Comparison of ENCODE assay signal across 22 mouse cellular contexts in the genomic region with DNA sequence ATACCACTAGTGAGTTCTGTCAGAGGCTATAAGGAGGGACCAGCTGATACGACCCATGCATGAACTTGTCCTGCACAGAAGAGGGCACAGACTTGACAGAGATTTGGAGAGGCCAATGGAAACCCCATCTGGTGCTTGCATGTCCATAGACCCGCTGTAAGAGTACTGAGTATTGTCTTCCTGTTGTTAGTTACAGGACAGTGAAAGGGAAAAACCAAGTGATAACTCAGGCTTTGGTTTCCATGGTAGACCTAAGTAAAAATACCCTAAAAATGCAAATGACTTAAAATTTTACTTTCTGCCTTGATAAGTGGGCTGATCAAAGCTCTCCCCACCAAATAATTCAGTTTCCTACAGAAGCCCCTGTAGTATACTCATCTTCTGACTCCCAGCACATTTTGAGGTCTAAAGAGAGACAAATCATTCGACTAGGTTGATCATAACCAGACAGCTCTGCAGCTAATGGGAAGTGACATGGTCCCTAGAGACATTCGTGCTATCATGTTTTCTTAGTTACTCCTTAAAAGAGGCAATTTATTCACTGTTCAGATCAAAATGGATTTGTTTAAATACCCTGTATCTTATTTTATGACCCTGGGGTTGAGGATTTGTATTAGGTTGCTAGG. TPM values are rescaled to one million over a fixed set of nuclear protein-coding genes. Genes with fewer than 3 reads are reported as not detected.
DNase-seq lines count a peak whose midpoint lies in the region; ATAC-seq lines count a peak whose summit lies in the region.
"Had no signal": no experiment of that assay in that cellular context is flagged by ENCODE, and none has a peak within 500 bp of the region (broad histone marks: within the 10 kb centered on the region; RNA-seq: fewer than 3 reads in every experiment).

No protein-coding gene starts in this region.

- no peak overlapping the region for H3K9ac ChIP-seq in kidney, embryonic 14.5 days (ENCODE audit: low read depth, low read length)
- H3K9ac ChIP-seq: embryonic facial prominence, embryonic 15.5 days; forebrain, embryonic 12.5 days; heart, embryonic 13.5 days; hindbrain, embryonic 15.5 days had no signal

- WGBS in kidney, embryonic 14.5 days: 71% methylated on average over 4 of the region's 4 CpGs

- peak; percentile 54 for DNase-seq in A20 (ENCODE audit: low read depth, low spot score)
- DNase-seq in CD4-positive helper T cell, adult 2 months (ENCODE audit: low read depth, low spot score): peak; percentile 19
- no peak for DNase-seq in cerebellum, postnatal 25 days
- DNase-seq in cerebellum, postnatal 10 days: no peak
- DNase-seq: adrenal gland, postnatal 10 days; cerebellum, adult 11-12 months; cerebellum, adult 9-10 months; embryo, embryonic 11 days; gastrocnemius, adult 2 months; gastrocnemius, postnatal 36 days; heart, postnatal 36 days; kidney, adult 11 months had no signal

- no peak overlapping the region for H3K4me3 ChIP-seq in kidney, embryonic 14.5 days (ENCODE audit: low read length)
- H3K4me3 ChIP-seq: embryonic facial prominence, embryonic 15.5 days; erythroblast, embryonic 14.5 days; forebrain, embryonic 12.5 days; gastrocnemius, adult 2 months; heart, embryonic 13.5 days; hindbrain, embryonic 15.5 days had no signal

- no peak overlapping the region for H3K4me2 ChIP-seq in kidney, embryonic 14.5 days (replicated peaks; ENCODE audit: low read depth, low read length)
- H3K4me2 ChIP-seq: embryonic facial prominence, embryonic 15.5 days; forebrain, embryonic 12.5 days; heart, embryonic 13.5 days; hindbrain, embryonic 15.5 days had no signal

- no peaks in the 10 kb centered on the region for H3K27me3 ChIP-seq in kidney, embryonic 14.5 days (ENCODE audit: control insufficient read depth, insufficient read depth, low read length)
- H3K27me3 ChIP-seq: embryonic facial prominence, embryonic 15.5 days; forebrain, embryonic 12.5 days; heart, embryonic 13.5 days; hindbrain, embryonic 15.5 days had no signal

- no peaks in the 10 kb centered on the region for H3K36me3 ChIP-seq in kidney, embryonic 14.5 days (ENCODE audit: control insufficient read depth, insufficient read depth, low read length)
- H3K36me3 ChIP-seq: embryonic facial prominence, embryonic 15.5 days; forebrain, embryonic 12.5 days; G1E; heart, embryonic 13.5 days; hindbrain, embryonic 15.5 days had no signal

- H3K27ac ChIP-seq in kidney, embryonic 14.5 days (ENCODE audit: low read depth, low read length): no peak overlapping the region
- H3K27ac ChIP-seq: embryonic facial prominence, embryonic 15.5 days; forebrain, embryonic 12.5 days; gastrocnemius, adult 2 months; heart, embryonic 13.5 days; hindbrain, embryonic 15.5 days had no signal

- no peaks in the 10 kb centered on the region for H3K4me1 ChIP-seq in kidney, embryonic 14.5 days (ENCODE audit: control insufficient read depth, insufficient read depth, low read length)
- H3K4me1 ChIP-seq: embryonic facial prominence, embryonic 15.5 days had no signal

- H3K9me3 ChIP-seq in kidney, embryonic 14.5 days (ENCODE audit: control insufficient read depth, low read length): no peaks in the 10 kb centered on the region
- H3K9me3 ChIP-seq: embryonic facial prominence, embryonic 15.5 days; forebrain, embryonic 12.5 days; G1E; heart, embryonic 13.5 days; hindbrain, embryonic 15.5 days had no signal

- ATAC-seq in activated CD4-positive, CD25-positive, alpha-beta regulatory T cell, adult 4 months: peak; percentile 61
- ATAC-seq in neutrophil, adult 5-6 weeks (ENCODE audit: extremely low read depth, insufficient number of reproducible peaks, low FRiP score, poor library complexity, severe bottlenecking): peak; percentile 46; the same call in 1 of the 2 replicates
- no peak for ATAC-seq in kidney, embryonic 14.5 days (ENCODE audit: low FRiP score, low TSS enrichment)
- ATAC-seq: forebrain, embryonic 16.5 days had no signal

RNA-seq across cellular contexts. Expression of a gene that starts 25.9 kb away (rescaled TPM):
- 1 to 10 TPM; 7.3 to 8.8 TPM for polyA plus RNA-seq in activated CD4-positive, CD25-positive, alpha-beta regulatory T cell, adult 4 months (2017; shearing (Covaris generic))
- total RNA-seq in neutrophil, adult 5-6 weeks (2017): 13.9 and 21.5 TPM in 2 replicates
- 4.5 and 4.8 TPM in 2 replicates for polyA plus RNA-seq in kidney, embryonic 14.5 days (2014; fragmentation: Nextera tagmentation; extraction: Ambion mirVana)

Comparison
In these comparisons a context has a peak if more than half of its experiments do, and no peak if none do; other contexts are left out.
1. DNase-seq: peak in A20 (single experiment) and CD4-positive helper T cell, adult 2 months (single experiment); none in cerebellum, postnatal 25 days (0 of 2) and cerebellum, postnatal 10 days (0 of 2).